Mouse (Mus musculus) CH12.LX (cell line): ENCODE data around the gene Nadk2. TPM values are rescaled to one million over a fixed set of nuclear protein-coding genes. Genes with fewer than 3 reads are reported as not detected.
A peak's percentile ranks its signal among the peaks of the same experiment; 100 is the strongest.

Experiments
- DNase-seq: peaks from one replicate; pipeline ENCODE4 v3.0.0-alpha.2; 2013; ENCODE audit errors: extremely low read depth
- H3K27ac ChIP-seq: 2 replicates; pipeline ENCODE4 v1.5.1; 2012; ENCODE audit warnings: low read depth, mild to moderate bottlenecking, control low read depth, moderate library complexity; ENCODE audit not compliant: insufficient read depth
- H3K27me3 ChIP-seq: replicated peaks from 2 replicates; pipeline ENCODE3; 2012; ENCODE audit warnings: inconsistent platforms
- H3K36me3 ChIP-seq, 2 experiments: replicated peaks in 1 of 2; 2 replicates each; pipeline versions ENCODE3 to v1.6.1; 2012; ENCODE audit warnings: inconsistent platforms in 1 of 2, low read length in 1 of 2, mild to moderate bottlenecking in 1 of 2, mixed read lengths in 1 of 2, moderate library complexity in 1 of 2; ENCODE audit not compliant: control insufficient read depth in 1 of 2, insufficient read depth in 1 of 2
- H3K4me1 ChIP-seq, 2 experiments: 2 replicates each; pipeline ENCODE4 v1.6.1; 2012; ENCODE audit warnings: inconsistent platforms in 1 of 2, moderate library complexity in 1 of 2; ENCODE audit not compliant: insufficient read depth in 2 of 2, control insufficient read depth in 1 of 2
- H3K4me2 ChIP-seq: 2 replicates; pipeline ENCODE4 v1.6.1; 2012; ENCODE audit warnings: low read depth, mild to moderate bottlenecking, control low read depth; ENCODE audit not compliant: poor library complexity, insufficient read depth, severe bottlenecking
- H3K4me3 ChIP-seq, 3 experiments: fragments of 150-350 bp in 1 of 3; sonication (generic) in 1 of 3; replicated peaks in 1 of 3; 2 replicates each; pipeline versions ENCODE3 to v1.5.1; 2011 to 2012; ENCODE audit warnings: low read depth in 2 of 3, low read length in 2 of 3, mild to moderate bottlenecking in 2 of 3, moderate library complexity in 2 of 3, control low read depth in 1 of 3, improper control_type of control experiment in 1 of 3, inconsistent platforms in 1 of 3, mixed read lengths in 1 of 3; ENCODE audit not compliant: poor library complexity in 1 of 3
- H3K79me2 ChIP-seq: replicated peaks from 2 replicates; pipeline ENCODE4 v1.6.1; 2012; ENCODE audit warnings: mild to moderate bottlenecking, moderate library complexity; ENCODE audit not compliant: control insufficient read depth, poor library complexity, insufficient read depth, severe bottlenecking; ENCODE audit errors: extremely low read depth
- H3K9ac ChIP-seq: 2 replicates; pipeline ENCODE4 v1.6.1; 2012; ENCODE audit warnings: low read depth, mild to moderate bottlenecking, control low read depth, moderate library complexity; ENCODE audit not compliant: insufficient read depth
- H3K9me3 ChIP-seq: replicated peaks from 2 replicates; pipeline ENCODE3; 2012; ENCODE audit warnings: low read length, inconsistent platforms, mixed read lengths
- BHLHE40 ChIP-seq: IDR thresholded peaks from 2 replicates; pipeline ENCODE4 v1.6.1; 2011; ENCODE audit warnings: mild to moderate bottlenecking, low read depth, low read length, improper control_type of control experiment
- CHD1 ChIP-seq: IDR thresholded peaks from 2 replicates; pipeline ENCODE4 v1.6.1; 2012; ENCODE audit warnings: low read depth, low read length, improper control_type of control experiment, inconsistent platforms
- CHD2 ChIP-seq: IDR thresholded peaks from 2 replicates; pipeline ENCODE4 v1.6.1; 2011; ENCODE audit warnings: low read length, improper control_type of control experiment
- CTCF ChIP-seq, 2 experiments: IDR thresholded peaks in 1 of 2; conservative IDR thresholded peaks in 1 of 2; 2 replicates each; pipeline ENCODE4 v1.5.1; 2011 to 2012; ENCODE audit warnings: low read depth in 2 of 2, low read length in 2 of 2, improper control_type of control experiment in 1 of 2, inconsistent platforms in 1 of 2, mild to moderate bottlenecking in 1 of 2, moderate library complexity in 1 of 2
- E2F4 ChIP-seq: IDR thresholded peaks from 2 replicates; pipeline ENCODE4 v1.6.1; 2011; ENCODE audit warnings: low read depth, low read length, improper control_type of control experiment; ENCODE audit not compliant: insufficient replicate concordance
- ELF1 ChIP-seq: IDR thresholded peaks from 2 replicates; pipeline ENCODE4 v1.6.1; 2014; ENCODE audit warnings: low read depth, mild to moderate bottlenecking, inconsistent platforms, low read length, improper control_type of control experiment
- EP300 ChIP-seq: IDR thresholded peaks from 2 replicates; pipeline ENCODE4 v1.6.1; 2011; ENCODE audit warnings: low read length, improper control_type of control experiment
- ETS1 ChIP-seq: conservative IDR thresholded peaks from 2 replicates; pipeline ENCODE4 v1.6.1; 2012; ENCODE audit warnings: low read depth, mild to moderate bottlenecking, inconsistent platforms, low read length, improper control_type of control experiment, moderate library complexity
- GABPA ChIP-seq: IDR thresholded peaks from 2 replicates; pipeline ENCODE4 v1.6.1; 2012; ENCODE audit warnings: low read depth, low read length, improper control_type of control experiment, inconsistent platforms; ENCODE audit not compliant: insufficient replicate concordance
- HCFC1 ChIP-seq: IDR thresholded peaks from 2 replicates; pipeline ENCODE4 v1.6.1; 2012; ENCODE audit warnings: low read depth, mild to moderate bottlenecking, inconsistent platforms, low read length, improper control_type of control experiment
- IRF4 ChIP-seq: IDR thresholded peaks from 2 replicates; pipeline ENCODE4 v1.6.1; 2014; ENCODE audit warnings: low read depth, mild to moderate bottlenecking, inconsistent platforms, low read length, improper control_type of control experiment
- JUN ChIP-seq: IDR thresholded peaks from 2 replicates; pipeline ENCODE4 v1.6.1; 2011; ENCODE audit warnings: low read depth, mild to moderate bottlenecking, low read length, improper control_type of control experiment, moderate library complexity; ENCODE audit not compliant: insufficient read depth
- JUND ChIP-seq: conservative IDR thresholded peaks from 2 replicates; pipeline ENCODE4 v1.6.1; 2011; ENCODE audit warnings: low read depth, low read length, improper control_type of control experiment
- KAT2A ChIP-seq: IDR thresholded peaks from 2 replicates; pipeline ENCODE4 v1.6.1; 2012; ENCODE audit warnings: low read length, improper control_type of control experiment, inconsistent platforms; ENCODE audit not compliant: insufficient replicate concordance
- MAFK ChIP-seq: IDR thresholded peaks from 2 replicates; pipeline ENCODE4 v1.6.1; 2011; ENCODE audit warnings: low read length, improper control_type of control experiment; ENCODE audit not compliant: insufficient replicate concordance
- MAX ChIP-seq: IDR thresholded peaks from 2 replicates; pipeline ENCODE4 v1.6.1; 2011; ENCODE audit warnings: low read length, improper control_type of control experiment
- MAZ ChIP-seq: IDR thresholded peaks from 2 replicates; pipeline ENCODE4 v1.6.1; 2012; ENCODE audit warnings: low read depth, mild to moderate bottlenecking, inconsistent platforms, low read length, improper control_type of control experiment, moderate library complexity
- MEF2A ChIP-seq: IDR thresholded peaks from 2 replicates; pipeline ENCODE4 v1.6.1; 2014; ENCODE audit warnings: low read depth, mild to moderate bottlenecking, inconsistent platforms, low read length, improper control_type of control experiment, borderline replicate concordance
- MXI1 ChIP-seq: IDR thresholded peaks from 2 replicates; pipeline ENCODE4 v1.6.1; 2011; ENCODE audit warnings: mild to moderate bottlenecking, low read depth, low read length, improper control_type of control experiment
- MYC ChIP-seq: IDR thresholded peaks from 2 replicates; pipeline ENCODE4 v1.6.1; 2011; ENCODE audit warnings: low read depth, mild to moderate bottlenecking, improper control_type of control experiment, low read length
- NELFE ChIP-seq: IDR thresholded peaks from 2 replicates; pipeline ENCODE4 v1.6.1; 2011; ENCODE audit warnings: low read depth, low read length, improper control_type of control experiment
- NRF1 ChIP-seq: IDR thresholded peaks from 2 replicates; pipeline ENCODE4 v1.6.1; 2014; ENCODE audit warnings: low read depth, mild to moderate bottlenecking, inconsistent platforms, low read length, improper control_type of control experiment, moderate library complexity
- PAX5 ChIP-seq: IDR thresholded peaks from 2 replicates; pipeline ENCODE4 v1.6.1; 2012; ENCODE audit warnings: low read length, inconsistent platforms, mixed read lengths
- POLR2A ChIP-seq: IDR thresholded peaks from 2 replicates; pipeline ENCODE4 v1.6.1; 2011; ENCODE audit warnings: low read depth, mild to moderate bottlenecking, improper control_type of control experiment, low read length
- POLR2AphosphoS2 ChIP-seq: IDR thresholded peaks from 2 replicates; pipeline ENCODE4 v1.6.1; 2011; ENCODE audit warnings: low read depth, low read length, improper control_type of control experiment
- RAD21 ChIP-seq: IDR thresholded peaks from 2 replicates; pipeline ENCODE4 v1.6.1; 2011; ENCODE audit warnings: low read depth, mild to moderate bottlenecking, low read length, improper control_type of control experiment, moderate library complexity
- RCOR1 ChIP-seq: conservative IDR thresholded peaks from 2 replicates; pipeline ENCODE4 v1.6.1; 2012; ENCODE audit warnings: low read depth, mild to moderate bottlenecking, inconsistent platforms, low read length, improper control_type of control experiment
- SIN3A ChIP-seq: IDR thresholded peaks from 2 replicates; pipeline ENCODE4 v1.6.1; 2012; ENCODE audit warnings: low read length, improper control_type of control experiment, inconsistent platforms
- SMC3 ChIP-seq: IDR thresholded peaks from 2 replicates; pipeline ENCODE4 v1.6.1; 2011; ENCODE audit warnings: low read depth, low read length, improper control_type of control experiment
- TBP ChIP-seq: conservative IDR thresholded peaks from 2 replicates; pipeline ENCODE4 v1.6.1; 2011; ENCODE audit warnings: low read depth, low read length, improper control_type of control experiment
- TCF12 ChIP-seq: IDR thresholded peaks from 2 replicates; pipeline ENCODE4 v1.6.1; 2014; ENCODE audit warnings: low read depth, mild to moderate bottlenecking, inconsistent platforms, low read length, improper control_type of control experiment
- UBTF ChIP-seq: IDR thresholded peaks from 2 replicates; pipeline ENCODE4 v1.6.1; 2012; ENCODE audit warnings: low read depth, mild to moderate bottlenecking, inconsistent platforms, low read length, improper control_type of control experiment, moderate library complexity
- USF1 ChIP-seq: IDR thresholded peaks from 2 replicates; pipeline ENCODE4 v1.6.1; 2014; ENCODE audit warnings: low read depth, mild to moderate bottlenecking, inconsistent platforms, low read length, improper control_type of control experiment
- USF2 ChIP-seq: conservative IDR thresholded peaks from 2 replicates; pipeline ENCODE4 v1.6.1; 2011; ENCODE audit warnings: low read depth, low read length, improper control_type of control experiment
- ZC3H11A ChIP-seq: IDR thresholded peaks from 2 replicates; pipeline ENCODE4 v1.6.1; 2012; ENCODE audit warnings: low read depth, mild to moderate bottlenecking, inconsistent platforms, low read length, improper control_type of control experiment
- ZKSCAN1 ChIP-seq: IDR thresholded peaks from 2 replicates; pipeline ENCODE4 v1.6.1; 2012; ENCODE audit warnings: low read depth, inconsistent platforms, low read length, improper control_type of control experiment, borderline replicate concordance
- ZMIZ1 ChIP-seq: IDR thresholded peaks from 2 replicates; pipeline ENCODE4 v1.6.1; 2012; ENCODE audit warnings: low read depth, mild to moderate bottlenecking, inconsistent platforms, low read length, improper control_type of control experiment
- ZNF384 ChIP-seq: IDR thresholded peaks from 2 replicates; pipeline ENCODE4 v1.6.1; 2012; ENCODE audit warnings: low read depth, low read length, improper control_type of control experiment, inconsistent platforms
- dilution Hi-C: fragments of 300-500 bp; cut with MboI; formaldehyde crosslinking; loops from 2 replicates; pipeline ENCODE4 v1.14.3; 2020; ENCODE audit warnings: low sequenced_read_pairs; ENCODE audit not compliant: extremely low pct_unique_long_range_greater_than_20kb, extremely low pct_ligation_motif_present
- in situ Hi-C: fragments of 300-500 bp; cut with MboI; formaldehyde crosslinking; loops from 3 replicates; pipeline ENCODE4 v1.14.3; 2019; ENCODE audit warnings: low sequenced_read_pairs, low pct_ligation_motif_present, low pct_unique_long_range_greater_than_20kb, mixed read lengths
- polyA plus RNA-seq: library from polyadenylated mRNA; unstranded; fragments of >175 nt; gene quantifications from 2 replicates; pipeline ENCODE4 v1.2.1, GENCODE M21; 2012; ENCODE audit warnings: low read depth; ENCODE audit not compliant: insufficient read length
- total RNA-seq, 2 experiments: library from RNA; depleted of rRNA; stranded (reverse); fragments of 300-350 nt in 1 of 2; fragments of >200 nt in 1 of 2; gene quantifications; 2 replicates each; pipeline ENCODE4 v1.2.3; 2012 to 2014

The Nadk2 gene
- total and polyA plus RNA-seq, 3 experiments: 22.6 to 35.1 (median 30.1) TPM

- Histone ChIP-seq H3K9me3 (no peaks in the 10 kb centered on the region), H3K4me3 (peak within 1 kb of the TSS; percentile 92 to 99 (median 95)), H3K4me1 (peaks cover 7 to 28% of the 10 kb centered on the region in 2 experiments), H3K27me3 (no peaks in the 10 kb centered on the region), H3K4me2 (peak within 1 kb of the TSS; percentile 88), H3K36me3 (peaks cover 9 to 33% of the 10 kb centered on the region in 2 experiments), H3K27ac (no peak within 1 kb of the TSS), H3K9ac (peak within 1 kb of the TSS; percentile 90), H3K79me2 (peaks cover 11% of the 10 kb centered on the region)
- no peak for TF ChIP-seq JUN
- no peak for TF ChIP-seq JUND
- 0 out of 2 replicates have a peak, but pooled peaks have one; percentile 32 for TF ChIP-seq ETS1
- no peak for TF ChIP-seq USF1
- TF ChIP-seq UBTF: 0 out of 2 replicates have a peak, but pooled peaks have one; percentile 42
- no peak for TF ChIP-seq MAFK
- no peak for TF ChIP-seq CTCF (conservative IDR thresholded peaks at IDR 0.05 in 1 of 2, IDR thresholded peaks at IDR 0.05 in 1 of 2; ENCODE audit: low read depth in 2 of 2, low read length in 2 of 2)
- peak; percentile 82 for TF ChIP-seq POLR2A
- TF ChIP-seq CHD2: peak; percentile 64; the same call in 1 of the 2 replicates
- peak; percentile 91; the same call in 1 of the 2 replicates for TF ChIP-seq SIN3A
- TF ChIP-seq SMC3: no peak
- TF ChIP-seq IRF4: peak; percentile 30; the same call in 1 of the 2 replicates
- no peak for TF ChIP-seq BHLHE40
- TF ChIP-seq EP300: no peak
- peak; percentile 36; the same call in 1 of the 2 replicates for TF ChIP-seq MAX
- TF ChIP-seq ZNF384: no peak
- peak; percentile 72 for TF ChIP-seq NELFE
- TF ChIP-seq GABPA: peak; percentile 20; the same call in 1 of the 2 replicates
- peak; percentile 89 for TF ChIP-seq ELF1
- TF ChIP-seq KAT2A: peak; percentile 87; the same call in 1 of the 2 replicates
- no peak for TF ChIP-seq RAD21
- peak; percentile 98 for TF ChIP-seq HCFC1
- no peak for TF ChIP-seq CHD1
- TF ChIP-seq ZMIZ1: peak; percentile 74; the same call in 1 of the 2 replicates
- 0 out of 2 replicates have a peak, but pooled peaks have one; percentile 42 for TF ChIP-seq TBP
- peak; percentile 58; the same call in 1 of the 2 replicates for TF ChIP-seq POLR2AphosphoS2
- TF ChIP-seq MYC: peak; percentile 28; the same call in 1 of the 2 replicates
- TF ChIP-seq MEF2A: peak; percentile 31; the same call in 1 of the 2 replicates
- 0 out of 2 replicates have a peak, but pooled peaks have one; percentile 58 for TF ChIP-seq MAZ
- TF ChIP-seq TCF12: peak; percentile 74
- TF ChIP-seq MXI1: peak; percentile 41; the same call in 1 of the 2 replicates
- TF ChIP-seq PAX5: no peak
- TF ChIP-seq NRF1: peak; percentile 53
- TF ChIP-seq RCOR1: no peak
- peak; percentile 82; the same call in 1 of the 2 replicates for TF ChIP-seq E2F4
- no peak for TF ChIP-seq USF2
- TF ChIP-seq ZC3H11A: no peak
- no peak for TF ChIP-seq ZKSCAN1
- dilution Hi-C loops (no loop called here), in situ Hi-C loops (no loop called here)
- DNase-seq: peak; percentile 96
Observed at GRCm38 (mm10) chr15:9140252-9140680, 69.2 kb downstream of the Nadk2 start, which contains the start of gene Lmbrd2. Lmbrd2 (plus strand) TSS chr15:9140550.
